Mouse (Mus musculus): ENCODE measurements at regions not wholly inside any gene's neighbourhood (a gene's known extent, or its start where the extent isn't known, plus 50 kb on each side); places are given as distances from the start of the nearest gene placed in this dataset.

DNA sequence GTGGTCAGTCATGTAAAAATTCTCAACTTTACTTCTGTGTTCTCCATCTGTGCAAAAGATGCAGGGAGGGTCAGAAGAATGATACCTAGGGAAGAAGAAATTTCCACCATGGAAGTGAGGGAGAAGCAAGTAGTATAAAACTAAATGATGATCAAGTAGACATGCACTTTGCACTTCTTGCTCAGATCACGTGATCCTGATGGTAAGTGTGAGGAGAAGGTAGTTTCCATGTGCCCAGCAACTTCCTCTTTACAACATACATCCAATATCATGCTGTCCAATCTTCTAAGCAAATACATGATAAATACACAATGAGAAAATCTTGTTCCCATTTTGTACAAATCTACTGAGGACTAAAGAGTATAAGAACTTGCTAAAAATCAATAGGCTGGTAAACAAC lies 230.4 kb upstream of the Sgcd start:
- Histone ChIP-seq H3K4me3 (ENCODE audit: insufficient read depth, poor library complexity, severe bottlenecking) (no peak overlapping the region), H3ac (ENCODE audit: control insufficient read depth, insufficient read length, low read depth) (no peak overlapping the region)

DNA sequence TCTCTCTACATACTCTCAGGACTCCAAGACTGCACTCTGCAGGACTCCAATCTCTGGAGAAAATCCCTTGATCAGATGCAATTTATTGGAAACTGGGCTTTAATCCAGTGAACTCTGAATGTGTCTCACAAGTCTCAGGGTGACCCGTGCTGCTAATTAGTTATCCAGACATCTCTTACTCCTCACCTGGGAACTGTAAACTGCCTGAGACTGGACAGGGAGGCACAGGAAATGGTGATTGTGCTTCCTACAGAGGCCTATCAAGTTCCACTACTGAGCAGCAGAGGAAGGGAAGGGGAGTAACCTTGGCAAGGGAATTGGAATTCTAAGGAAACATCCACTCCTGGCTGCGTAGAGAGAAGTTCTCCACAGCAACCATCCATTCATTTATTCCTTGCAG lies 228.0 kb upstream of the Sgcd start:
- Histone ChIP-seq H3K36me3 (ENCODE audit: control insufficient read depth, insufficient read depth) (no peaks in the 10 kb centered on the region), H3ac (ENCODE audit: control insufficient read depth, insufficient read length, low read depth) (no peak overlapping the region), H3K4me3 (ENCODE audit: insufficient read depth, poor library complexity, severe bottlenecking) (no peak overlapping the region), H3K79me2 (ENCODE audit: control insufficient read depth, insufficient read depth) (no peaks in the 10 kb centered on the region), H3K79me3 (ENCODE audit: low read depth) (no peaks in the 10 kb centered on the region), H3K27me3 (ENCODE audit: control insufficient read depth, insufficient read depth, insufficient read length) (no peaks in the 10 kb centered on the region)
- TF ChIP-seq MAX (IDR thresholded peaks at IDR 0.05), result no peak

More for the DNA sequence above, 230.4 kb upstream of the Sgcd start:
- Histone ChIP-seq H3K79me2 (ENCODE audit: control insufficient read depth, insufficient read depth) (no peaks in the 10 kb centered on the region), H3K36me3 (ENCODE audit: control insufficient read depth, insufficient read depth) (no peaks in the 10 kb centered on the region), H3K79me3 (ENCODE audit: low read depth) (no peaks in the 10 kb centered on the region), H3K27me3 (ENCODE audit: control insufficient read depth, insufficient read depth, insufficient read length) (no peaks in the 10 kb centered on the region)
- no peak for TF ChIP-seq USF1 (IDR thresholded peaks at IDR 0.05; ENCODE audit: low read depth)
- no peak for TF ChIP-seq MYOD1 (IDR thresholded peaks at IDR 0.05; ENCODE audit: control insufficient read depth, insufficient read length, low read depth)
- no peak for TF ChIP-seq FOSL1 (IDR thresholded peaks at IDR 0.05; ENCODE audit: insufficient read depth, low read length, poor library complexity, severe bottlenecking)
- TF ChIP-seq CEBPB (IDR thresholded peaks at IDR 0.05; ENCODE audit: low read depth), result no peak
- no peak for TF ChIP-seq MYOG (IDR thresholded peaks at IDR 0.05; ENCODE audit: control insufficient read depth, extremely low read depth, insufficient read length)
- no peak for TF ChIP-seq MAX (IDR thresholded peaks at IDR 0.05)
- TF ChIP-seq CTCF (IDR thresholded peaks at IDR 0.05; ENCODE audit: control insufficient read depth, insufficient read depth, insufficient read length), result no peak

DNA sequence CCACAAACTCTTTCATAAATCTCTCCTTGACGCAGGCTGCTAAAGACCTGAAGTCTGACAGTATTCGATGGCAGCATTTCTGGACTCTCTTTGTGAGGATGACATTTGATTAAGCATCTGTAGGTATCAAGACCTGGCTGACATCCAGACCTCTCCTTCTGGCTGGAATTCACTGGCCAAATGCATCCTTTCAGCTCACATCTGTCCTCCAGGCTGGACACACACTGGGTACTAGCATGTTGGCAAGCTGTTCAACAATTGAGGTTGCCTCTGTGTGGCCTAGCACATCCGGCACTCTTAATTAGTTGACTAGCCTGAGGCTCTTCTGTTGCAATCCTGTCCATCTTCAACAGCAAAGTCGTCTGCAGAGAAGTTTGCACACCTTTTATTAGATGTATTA lies 197.8 kb upstream of the Sgcd start:
- no peaks in the 10 kb centered on the region for H3K79me3 ChIP-seq (ENCODE audit: low read depth)
- no peak overlapping the region for H3ac ChIP-seq (ENCODE audit: control insufficient read depth, insufficient read length, low read depth)
- H3K27me3 ChIP-seq (ENCODE audit: control insufficient read depth, insufficient read depth, insufficient read length), result no peaks in the 10 kb centered on the region
- TF ChIP-seq CTCF (IDR thresholded peaks at IDR 0.05; ENCODE audit: control insufficient read depth, insufficient read depth, insufficient read length) (no peak), CEBPB (IDR thresholded peaks at IDR 0.05; ENCODE audit: low read depth) (no peak), FOSL1 (IDR thresholded peaks at IDR 0.05; ENCODE audit: insufficient read depth, low read length, poor library complexity, severe bottlenecking) (no peak), USF1 (IDR thresholded peaks at IDR 0.05; ENCODE audit: low read depth) (no peak), MAX (IDR thresholded peaks at IDR 0.05) (no peak), MYOD1 (IDR thresholded peaks at IDR 0.05; ENCODE audit: control insufficient read depth, insufficient read length, low read depth) (no peak)
- no peaks in the 10 kb centered on the region for H3K79me2 ChIP-seq (ENCODE audit: control insufficient read depth, insufficient read depth)
- H3K36me3 ChIP-seq (ENCODE audit: control insufficient read depth, insufficient read depth), result no peaks in the 10 kb centered on the region
- no peak overlapping the region for H3K4me3 ChIP-seq (ENCODE audit: insufficient read depth, poor library complexity, severe bottlenecking)

DNA sequence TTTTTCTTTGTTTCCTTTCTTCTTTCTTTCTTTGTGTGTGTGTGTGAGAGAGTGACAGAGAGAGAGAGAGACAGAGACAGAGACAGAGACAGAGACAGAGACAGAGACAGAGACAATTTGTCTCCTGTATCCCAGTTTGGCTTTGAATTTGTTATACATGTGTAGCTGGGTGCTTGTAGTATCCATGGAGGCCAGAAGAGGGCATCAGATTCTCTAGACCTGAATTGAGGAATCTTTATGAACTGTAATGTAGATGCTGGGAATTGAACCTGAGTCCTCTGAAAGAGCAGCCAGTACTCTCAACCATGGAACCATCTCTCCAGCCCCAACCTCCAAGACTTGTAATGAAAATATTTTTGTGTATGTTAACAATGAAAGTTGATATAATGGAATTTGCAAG lies 190.2 kb upstream of the Sgcd start:
- H3K27me3 ChIP-seq (ENCODE audit: control insufficient read depth, insufficient read depth, insufficient read length), result no peaks in the 10 kb centered on the region

DNA sequence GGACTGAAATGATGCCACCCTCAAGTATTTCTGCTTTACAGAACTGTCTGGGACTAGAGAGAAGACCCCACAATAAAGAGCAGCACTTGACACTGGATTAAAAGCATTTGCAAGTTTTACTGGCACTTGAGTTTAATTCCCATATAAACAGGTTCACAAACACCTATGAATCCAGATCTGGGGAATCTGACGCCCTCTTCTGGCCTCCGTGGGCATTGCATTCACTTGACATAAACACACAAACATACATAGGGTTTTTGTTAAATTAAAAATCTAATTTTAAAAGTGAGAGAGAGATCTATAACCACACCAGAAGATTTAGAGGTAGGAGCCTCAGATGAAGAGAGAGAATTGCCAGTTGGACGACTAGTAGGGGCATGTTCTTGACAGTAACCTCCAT lies 189.4 kb upstream of the Sgcd start:
- Histone ChIP-seq H3K36me3 (ENCODE audit: control insufficient read depth, insufficient read depth) (no peaks in the 10 kb centered on the region), H3K27me3 (ENCODE audit: control insufficient read depth, insufficient read depth, insufficient read length) (no peaks in the 10 kb centered on the region), H3K4me3 (ENCODE audit: insufficient read depth, poor library complexity, severe bottlenecking) (no peak overlapping the region), H3ac (ENCODE audit: control insufficient read depth, insufficient read length, low read depth) (no peak overlapping the region), H3K79me3 (ENCODE audit: low read depth) (no peaks in the 10 kb centered on the region), H3K79me2 (ENCODE audit: control insufficient read depth, insufficient read depth) (no peaks in the 10 kb centered on the region)
- no peak for TF ChIP-seq MYOG (IDR thresholded peaks at IDR 0.05; ENCODE audit: control insufficient read depth, extremely low read depth, insufficient read length)

More for the DNA sequence above, 190.2 kb upstream of the Sgcd start:
- H3K79me3 ChIP-seq (ENCODE audit: low read depth), result no peaks in the 10 kb centered on the region
- no peak overlapping the region for H3K4me3 ChIP-seq (ENCODE audit: insufficient read depth, poor library complexity, severe bottlenecking)
- no peak overlapping the region for H3ac ChIP-seq (ENCODE audit: control insufficient read depth, insufficient read length, low read depth)
- no peaks in the 10 kb centered on the region for H3K36me3 ChIP-seq (ENCODE audit: control insufficient read depth, insufficient read depth)
- no peaks in the 10 kb centered on the region for H3K79me2 ChIP-seq (ENCODE audit: control insufficient read depth, insufficient read depth)
- no peak for TF ChIP-seq MAX (IDR thresholded peaks at IDR 0.05)
- no peak for TF ChIP-seq USF1 (IDR thresholded peaks at IDR 0.05; ENCODE audit: low read depth)
- TF ChIP-seq FOSL1 (IDR thresholded peaks at IDR 0.05; ENCODE audit: insufficient read depth, low read length, poor library complexity, severe bottlenecking), result no peak
- no peak for TF ChIP-seq MYOG (IDR thresholded peaks at IDR 0.05; ENCODE audit: control insufficient read depth, extremely low read depth, insufficient read length)
- no peak for TF ChIP-seq CEBPB (IDR thresholded peaks at IDR 0.05; ENCODE audit: low read depth)
- TF ChIP-seq MYOD1 (IDR thresholded peaks at IDR 0.05; ENCODE audit: control insufficient read depth, insufficient read length, low read depth), result no peak
- TF ChIP-seq CTCF (IDR thresholded peaks at IDR 0.05; ENCODE audit: control insufficient read depth, insufficient read depth, insufficient read length), result no peak

DNA sequence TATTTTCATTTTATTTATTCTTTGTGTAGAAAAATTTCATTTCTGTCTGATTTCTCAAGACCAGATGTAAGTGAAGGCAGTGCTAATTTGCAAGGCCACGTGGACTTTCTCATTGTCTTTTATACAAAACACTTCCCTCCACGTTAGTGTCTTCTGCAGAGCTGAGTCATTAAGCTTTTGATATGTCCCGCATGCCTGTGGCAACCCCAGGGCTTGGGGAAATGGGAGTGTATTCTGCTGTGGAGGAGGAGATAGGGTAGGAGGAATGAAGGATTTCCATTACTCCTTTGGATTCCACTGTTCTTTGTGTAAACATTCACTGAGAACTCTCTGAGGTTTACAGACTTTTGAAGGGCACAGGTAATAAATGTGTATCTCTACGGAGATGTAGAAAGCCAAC lies 187.7 kb upstream of the Sgcd start:
- no peak overlapping the region for H3ac ChIP-seq (ENCODE audit: control insufficient read depth, insufficient read length, low read depth)
- H3K27me3 ChIP-seq (ENCODE audit: control insufficient read depth, insufficient read depth, insufficient read length), result no peaks in the 10 kb centered on the region
- TF ChIP-seq CTCF (IDR thresholded peaks at IDR 0.05; ENCODE audit: control insufficient read depth, insufficient read depth, insufficient read length) (no peak), CEBPB (IDR thresholded peaks at IDR 0.05; ENCODE audit: low read depth) (no peak), MAX (IDR thresholded peaks at IDR 0.05) (no peak), MYOD1 (IDR thresholded peaks at IDR 0.05; ENCODE audit: control insufficient read depth, insufficient read length, low read depth) (no peak)

More for the DNA sequence above, 187.7 kb upstream of the Sgcd start:
- H3K36me3 ChIP-seq (ENCODE audit: control insufficient read depth, insufficient read depth), result no peaks in the 10 kb centered on the region
- H3K79me3 ChIP-seq (ENCODE audit: low read depth), result no peaks in the 10 kb centered on the region
- H3K4me3 ChIP-seq (ENCODE audit: insufficient read depth, poor library complexity, severe bottlenecking), result no peak overlapping the region
- H3K79me2 ChIP-seq (ENCODE audit: control insufficient read depth, insufficient read depth), result no peaks in the 10 kb centered on the region
